Mouse (Mus musculus) CH12.LX (cell line): ENCODE measurements around the gene Srpk3. TPM values are rescaled to one million over a fixed set of nuclear protein-coding genes. Genes with fewer than 3 reads are reported as not detected.
A peak's percentile ranks its signal among the peaks of the same experiment; 100 is the strongest.

Source experiments
- DNase-seq: peaks from one replicate; pipeline ENCODE4 v3.0.0-alpha.2; 2013; ENCODE audit errors: extremely low read depth
- H3K27ac ChIP-seq: 2 replicates; pipeline ENCODE4 v1.5.1; 2012; ENCODE audit warnings: low read depth, mild to moderate bottlenecking, control low read depth, moderate library complexity; ENCODE audit not compliant: insufficient read depth
- H3K27me3 ChIP-seq: replicated peaks from 2 replicates; pipeline ENCODE3; 2012; ENCODE audit warnings: inconsistent platforms
- H3K36me3 ChIP-seq, 2 experiments: replicated peaks in 1 of 2; 2 replicates each; pipeline versions ENCODE3 to v1.6.1; 2012; ENCODE audit warnings: inconsistent platforms in 1 of 2, low read length in 1 of 2, mild to moderate bottlenecking in 1 of 2, mixed read lengths in 1 of 2, moderate library complexity in 1 of 2; ENCODE audit not compliant: control insufficient read depth in 1 of 2, insufficient read depth in 1 of 2
- H3K4me1 ChIP-seq, 2 experiments: 2 replicates each; pipeline ENCODE4 v1.6.1; 2012; ENCODE audit warnings: inconsistent platforms in 1 of 2, moderate library complexity in 1 of 2; ENCODE audit not compliant: insufficient read depth in 2 of 2, control insufficient read depth in 1 of 2
- H3K4me2 ChIP-seq: 2 replicates; pipeline ENCODE4 v1.6.1; 2012; ENCODE audit warnings: low read depth, mild to moderate bottlenecking, control low read depth; ENCODE audit not compliant: poor library complexity, insufficient read depth, severe bottlenecking
- H3K4me3 ChIP-seq, 3 experiments: fragments of 150-350 bp in 1 of 3; sonication (generic) in 1 of 3; replicated peaks in 1 of 3; 2 replicates each; pipeline versions ENCODE3 to v1.5.1; 2011 to 2012; ENCODE audit warnings: low read depth in 2 of 3, low read length in 2 of 3, mild to moderate bottlenecking in 2 of 3, moderate library complexity in 2 of 3, control low read depth in 1 of 3, improper control_type of control experiment in 1 of 3, inconsistent platforms in 1 of 3, mixed read lengths in 1 of 3; ENCODE audit not compliant: poor library complexity in 1 of 3
- H3K79me2 ChIP-seq: replicated peaks from 2 replicates; pipeline ENCODE4 v1.6.1; 2012; ENCODE audit warnings: mild to moderate bottlenecking, moderate library complexity; ENCODE audit not compliant: control insufficient read depth, poor library complexity, insufficient read depth, severe bottlenecking; ENCODE audit errors: extremely low read depth
- H3K9ac ChIP-seq: 2 replicates; pipeline ENCODE4 v1.6.1; 2012; ENCODE audit warnings: low read depth, mild to moderate bottlenecking, control low read depth, moderate library complexity; ENCODE audit not compliant: insufficient read depth
- H3K9me3 ChIP-seq: replicated peaks from 2 replicates; pipeline ENCODE3; 2012; ENCODE audit warnings: low read length, inconsistent platforms, mixed read lengths
- CHD1 ChIP-seq: IDR thresholded peaks from 2 replicates; pipeline ENCODE4 v1.6.1; 2012; ENCODE audit warnings: low read depth, low read length, improper control_type of control experiment, inconsistent platforms
- CTCF ChIP-seq, 2 experiments: IDR thresholded peaks in 1 of 2; conservative IDR thresholded peaks in 1 of 2; 2 replicates each; pipeline ENCODE4 v1.5.1; 2011 to 2012; ENCODE audit warnings: low read depth in 2 of 2, low read length in 2 of 2, improper control_type of control experiment in 1 of 2, inconsistent platforms in 1 of 2, mild to moderate bottlenecking in 1 of 2, moderate library complexity in 1 of 2
- ELF1 ChIP-seq: IDR thresholded peaks from 2 replicates; pipeline ENCODE4 v1.6.1; 2014; ENCODE audit warnings: low read depth, mild to moderate bottlenecking, inconsistent platforms, low read length, improper control_type of control experiment
- EP300 ChIP-seq: IDR thresholded peaks from 2 replicates; pipeline ENCODE4 v1.6.1; 2011; ENCODE audit warnings: low read length, improper control_type of control experiment
- ETS1 ChIP-seq: conservative IDR thresholded peaks from 2 replicates; pipeline ENCODE4 v1.6.1; 2012; ENCODE audit warnings: low read depth, mild to moderate bottlenecking, inconsistent platforms, low read length, improper control_type of control experiment, moderate library complexity
- HCFC1 ChIP-seq: IDR thresholded peaks from 2 replicates; pipeline ENCODE4 v1.6.1; 2012; ENCODE audit warnings: low read depth, mild to moderate bottlenecking, inconsistent platforms, low read length, improper control_type of control experiment
- IRF4 ChIP-seq: IDR thresholded peaks from 2 replicates; pipeline ENCODE4 v1.6.1; 2014; ENCODE audit warnings: low read depth, mild to moderate bottlenecking, inconsistent platforms, low read length, improper control_type of control experiment
- JUND ChIP-seq: conservative IDR thresholded peaks from 2 replicates; pipeline ENCODE4 v1.6.1; 2011; ENCODE audit warnings: low read depth, low read length, improper control_type of control experiment
- KAT2A ChIP-seq: IDR thresholded peaks from 2 replicates; pipeline ENCODE4 v1.6.1; 2012; ENCODE audit warnings: low read length, improper control_type of control experiment, inconsistent platforms; ENCODE audit not compliant: insufficient replicate concordance
- MAX ChIP-seq: IDR thresholded peaks from 2 replicates; pipeline ENCODE4 v1.6.1; 2011; ENCODE audit warnings: low read length, improper control_type of control experiment
- MEF2A ChIP-seq: IDR thresholded peaks from 2 replicates; pipeline ENCODE4 v1.6.1; 2014; ENCODE audit warnings: low read depth, mild to moderate bottlenecking, inconsistent platforms, low read length, improper control_type of control experiment, borderline replicate concordance
- MXI1 ChIP-seq: IDR thresholded peaks from 2 replicates; pipeline ENCODE4 v1.6.1; 2011; ENCODE audit warnings: mild to moderate bottlenecking, low read depth, low read length, improper control_type of control experiment
- MYC ChIP-seq: IDR thresholded peaks from 2 replicates; pipeline ENCODE4 v1.6.1; 2011; ENCODE audit warnings: low read depth, mild to moderate bottlenecking, improper control_type of control experiment, low read length
- NELFE ChIP-seq: IDR thresholded peaks from 2 replicates; pipeline ENCODE4 v1.6.1; 2011; ENCODE audit warnings: low read depth, low read length, improper control_type of control experiment
- NRF1 ChIP-seq: IDR thresholded peaks from 2 replicates; pipeline ENCODE4 v1.6.1; 2014; ENCODE audit warnings: low read depth, mild to moderate bottlenecking, inconsistent platforms, low read length, improper control_type of control experiment, moderate library complexity
- POLR2A ChIP-seq: IDR thresholded peaks from 2 replicates; pipeline ENCODE4 v1.6.1; 2011; ENCODE audit warnings: low read depth, mild to moderate bottlenecking, improper control_type of control experiment, low read length
- POLR2AphosphoS2 ChIP-seq: IDR thresholded peaks from 2 replicates; pipeline ENCODE4 v1.6.1; 2011; ENCODE audit warnings: low read depth, low read length, improper control_type of control experiment
- RCOR1 ChIP-seq: conservative IDR thresholded peaks from 2 replicates; pipeline ENCODE4 v1.6.1; 2012; ENCODE audit warnings: low read depth, mild to moderate bottlenecking, inconsistent platforms, low read length, improper control_type of control experiment
- SMC3 ChIP-seq: IDR thresholded peaks from 2 replicates; pipeline ENCODE4 v1.6.1; 2011; ENCODE audit warnings: low read depth, low read length, improper control_type of control experiment
- TCF12 ChIP-seq: IDR thresholded peaks from 2 replicates; pipeline ENCODE4 v1.6.1; 2014; ENCODE audit warnings: low read depth, mild to moderate bottlenecking, inconsistent platforms, low read length, improper control_type of control experiment
- UBTF ChIP-seq: IDR thresholded peaks from 2 replicates; pipeline ENCODE4 v1.6.1; 2012; ENCODE audit warnings: low read depth, mild to moderate bottlenecking, inconsistent platforms, low read length, improper control_type of control experiment, moderate library complexity
- USF1 ChIP-seq: IDR thresholded peaks from 2 replicates; pipeline ENCODE4 v1.6.1; 2014; ENCODE audit warnings: low read depth, mild to moderate bottlenecking, inconsistent platforms, low read length, improper control_type of control experiment
- USF2 ChIP-seq: conservative IDR thresholded peaks from 2 replicates; pipeline ENCODE4 v1.6.1; 2011; ENCODE audit warnings: low read depth, low read length, improper control_type of control experiment
- dilution Hi-C: fragments of 300-500 bp; cut with MboI; formaldehyde crosslinking; loops from 2 replicates; pipeline ENCODE4 v1.14.3; 2020; ENCODE audit warnings: low sequenced_read_pairs; ENCODE audit not compliant: extremely low pct_unique_long_range_greater_than_20kb, extremely low pct_ligation_motif_present
- in situ Hi-C: fragments of 300-500 bp; cut with MboI; formaldehyde crosslinking; loops from 3 replicates; pipeline ENCODE4 v1.14.3; 2019; ENCODE audit warnings: low sequenced_read_pairs, low pct_ligation_motif_present, low pct_unique_long_range_greater_than_20kb, mixed read lengths
- polyA plus RNA-seq: library from polyadenylated mRNA; unstranded; fragments of >175 nt; gene quantifications from 2 replicates; pipeline ENCODE4 v1.2.1, GENCODE M21; 2012; ENCODE audit warnings: low read depth; ENCODE audit not compliant: insufficient read length
- total RNA-seq, 2 experiments: library from RNA; depleted of rRNA; stranded (reverse); fragments of 300-350 nt in 1 of 2; fragments of >200 nt in 1 of 2; gene quantifications; 2 replicates each; pipeline ENCODE4 v1.2.3; 2012 to 2014

Gene Srpk3
- total and polyA plus RNA-seq, 3 experiments, result 42.7 to 67.5 (median 52.3) TPM

GRCm38 (mm10) chrX:73793039-73793438 lies 18.8 kb downstream of the Srpk3 start:
- in situ Hi-C loops, result loop anchor here (25.0 kb wide), 1 partner anchor 594 kb away; the partner anchor contains the start of genes Fam3a and Ikbkg
- Histone ChIP-seq H3K4me2 (no peak overlapping the region), H3K27ac (no peak overlapping the region), H3K36me3 (peaks cover 28 to 68% of the 10 kb centered on the region in 2 experiments), H3K79me2 (peaks cover 10% of the 10 kb centered on the region), H3K27me3 (no peaks in the 10 kb centered on the region), H3K9ac (no peak overlapping the region), H3K4me1 (peaks cover 5 to 17% of the 10 kb centered on the region in 2 experiments; a peak in 2 of 4 replicates), H3K4me3 (no peak overlapping the region), H3K9me3 (no peaks in the 10 kb centered on the region)
- no peak for DNase-seq
- dilution Hi-C loops, result no loop called here
- TF ChIP-seq MEF2A (no peak), EP300 (no peak), POLR2A (no peak), NELFE (no peak), ELF1 (no peak), KAT2A (no peak), POLR2AphosphoS2 (no peak), IRF4 (no peak), MXI1 (no peak), JUND (no peak), MYC (no peak), CHD1 (no peak), UBTF (no peak)

DNA sequence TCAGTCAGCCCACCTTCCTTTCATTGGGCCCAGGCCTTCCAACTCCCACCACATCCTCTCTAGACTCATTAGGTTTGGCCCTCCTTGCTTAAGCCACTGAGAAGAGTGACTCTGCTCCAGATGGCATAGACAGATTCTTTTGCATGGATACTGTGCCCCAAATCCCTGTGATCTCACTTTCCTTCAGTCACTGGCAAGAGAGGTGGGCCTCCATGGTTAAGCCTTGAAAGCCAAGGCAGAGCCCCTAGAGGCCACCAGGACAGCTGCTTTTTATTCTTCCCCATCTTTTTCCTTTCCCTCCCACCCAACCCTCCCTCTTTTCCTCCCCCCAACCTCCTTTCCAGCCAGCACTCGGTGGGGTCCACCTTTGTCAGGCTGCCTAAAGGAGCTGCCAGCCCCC lies 19.3 kb downstream of the Srpk3 start:
- Histone ChIP-seq H3K4me2 (no peak overlapping the region), H3K4me1 (peaks cover 5 to 14% of the 10 kb centered on the region in 2 experiments; a peak in 2 of 4 replicates), H3K79me2 (peaks cover 5% of the 10 kb centered on the region; the same call in 1 of the 2 replicates), H3K9ac (no peak overlapping the region), H3K9me3 (no peaks in the 10 kb centered on the region), H3K27ac (no peak overlapping the region), H3K36me3 (peaks cover 28 to 69% of the 10 kb centered on the region in 2 experiments), H3K4me3 (no peak overlapping the region), H3K27me3 (no peaks in the 10 kb centered on the region)
- dilution Hi-C loops (no loop called here), in situ Hi-C loops (loop anchor here (25.0 kb wide), 1 partner anchor 594 kb away; the partner anchor contains the start of genes Fam3a and Ikbkg)
- no peak for TF ChIP-seq SMC3
- TF ChIP-seq CHD1, result no peak
- no peak for TF ChIP-seq NELFE
- TF ChIP-seq IRF4, result no peak
- TF ChIP-seq POLR2A, result peak; percentile 34; the same call in 1 of the 2 replicates
- no peak for DNase-seq

DNA sequence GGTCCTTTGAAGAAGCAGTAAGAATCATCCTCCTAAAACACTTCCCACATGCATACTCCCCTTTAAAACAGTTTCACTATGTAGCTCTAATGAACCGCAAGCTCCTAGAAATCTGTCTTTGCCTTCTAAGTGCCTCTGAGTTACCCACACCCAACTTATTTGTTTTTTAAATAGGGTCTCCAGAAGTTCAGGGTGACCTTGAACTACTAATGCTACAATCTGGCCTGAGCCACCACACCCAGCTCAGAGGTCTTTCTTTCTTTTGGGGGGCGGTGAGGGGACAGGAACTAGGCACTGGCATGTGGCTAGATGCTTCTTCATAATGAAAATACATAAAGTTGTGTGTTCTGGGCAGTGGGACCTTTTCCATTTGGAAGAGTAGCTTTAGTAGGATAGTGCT lies 23.3 kb downstream of the Srpk3 start:
- no peaks in the 10 kb centered on the region for H3K27me3 ChIP-seq
- no peak overlapping the region for H3K27ac ChIP-seq
- no peak overlapping the region for H3K4me3 ChIP-seq
- dilution Hi-C loops, result no loop called here
- no peaks in the 10 kb centered on the region for H3K4me1 ChIP-seq
- H3K4me2 ChIP-seq, result no peak overlapping the region
- H3K36me3 ChIP-seq, result peaks cover 3 to 40% of the 10 kb centered on the region in 2 experiments
- no peak overlapping the region for H3K9ac ChIP-seq
- no peaks in the 10 kb centered on the region for H3K79me2 ChIP-seq
- DNase-seq, result no peak
- TF ChIP-seq CTCF (conservative IDR thresholded peaks at IDR 0.05 in 1 of 2, IDR thresholded peaks at IDR 0.05 in 1 of 2; ENCODE audit: low read depth in 2 of 2, low read length in 2 of 2) (no peak), SMC3 (no peak), UBTF (no peak), RCOR1 (no peak), MXI1 (no peak), IRF4 (no peak), NRF1 (no peak), USF1 (no peak), HCFC1 (no peak), EP300 (no peak), ELF1 (no peak), USF2 (no peak), TCF12 (no peak), MAX (no peak), ETS1 (no peak)
- TF ChIP-seq, all 38 proteins: peak for 0
- in situ Hi-C loops, result loop anchor here (25.0 kb wide), 1 partner anchor 590 kb away; the partner anchor contains the start of genes Fam3a and Ikbkg
- no peaks in the 10 kb centered on the region for H3K9me3 ChIP-seq
